Mouse (Mus musculus): ENCODE measurements at regions not wholly inside any gene's neighbourhood (a gene's known extent, or its start where the extent isn't known, plus 50 kb on each side); places are given as distances from the start of the nearest gene placed in this dataset.

GRCm38 (mm10) chr3:27046313-27046712 lies 107.4 kb downstream of the Ect2 start:
- Histone ChIP-seq H3K4me1 (ENCODE audit: insufficient read depth, low read length) (no peaks in the 10 kb centered on the region), H3K4me2 (ENCODE audit: low read depth, low read length) (no peak overlapping the region), H3K27me3 (ENCODE audit: insufficient read depth, low read length) (no peaks in the 10 kb centered on the region), H3K9me3 (ENCODE audit: low read length) (no peaks in the 10 kb centered on the region), H3K27ac (no peak overlapping the region), H3K4me3 (ENCODE audit: low read length) (no peak overlapping the region), H3K9ac (replicated peaks; ENCODE audit: low read length) (no peak overlapping the region), H3K36me3 (ENCODE audit: insufficient read depth, low read length) (no peaks in the 10 kb centered on the region)
- ATAC-seq (no peak), DNase-seq (ENCODE audit: low spot score) (no peak)
- TF ChIP-seq CTCF (IDR thresholded peaks at IDR 0.05; ENCODE audit: low read depth): no peak

GRCm38 (mm10) chr3:27044730-27045129 lies 108.9 kb downstream of the Ect2 start:
- 74% methylated on average over 7 of the region's 7 CpGs for WGBS
- H3K36me3 ChIP-seq (ENCODE audit: insufficient read depth, low read length): no peaks in the 10 kb centered on the region
- no peaks in the 10 kb centered on the region for H3K9me3 ChIP-seq (ENCODE audit: low read length)
- DNase-seq (ENCODE audit: low spot score) (peak; percentile 29), ATAC-seq (0 out of 2 replicates have a peak, but pooled peaks have one; percentile 24)
- no peaks in the 10 kb centered on the region for H3K27me3 ChIP-seq (ENCODE audit: insufficient read depth, low read length)
- no peak for TF ChIP-seq CTCF (IDR thresholded peaks at IDR 0.05; ENCODE audit: low read depth)
- no peak overlapping the region for H3K4me2 ChIP-seq (ENCODE audit: low read depth, low read length)
- H3K4me1 ChIP-seq (ENCODE audit: insufficient read depth, low read length): no peaks in the 10 kb centered on the region
- H3K9ac ChIP-seq (replicated peaks; ENCODE audit: low read length): no peak overlapping the region
- no peak overlapping the region for H3K27ac ChIP-seq
- H3K4me3 ChIP-seq (ENCODE audit: low read length): no peak overlapping the region

All from hindbrain, postnatal 0 days (tissue).